Mouse (Mus musculus) WW6 (cell line): ENCODE measurements at regions not wholly inside any gene's neighbourhood (a gene's known extent, or its start where the extent isn't known, plus 50 kb on each side); places are given as distances from the start of the nearest gene placed in this dataset.
A peak's percentile ranks its signal among the peaks of the same experiment; 100 is the strongest.

Experiments used
- DNase-seq: peaks from one replicate; pipeline ENCODE4 v3.0.0-alpha.2; 2013; ENCODE audit warnings: low read depth, low spot score

- no peak for DNase-seq
Observed at GRCm38 (mm10) chr14:76681581-76682377, 125.1 kb upstream of the Serp2 start.

- DNase-seq: no peak
Observed at GRCm38 (mm10) chr14:76678512-76679134, 121.9 kb upstream of the Serp2 start.

GRCm38 (mm10) chr14:76674949-76675348 is 118.3 kb upstream of the Serp2 start:
- no peak for DNase-seq

- DNase-seq: no peak
Observed at GRCm38 (mm10) chr14:76673671-76674331, 117.1 kb upstream of the Serp2 start.

- no peak for DNase-seq
Observed at GRCm38 (mm10) chr14:76672899-76673298, 116.2 kb upstream of the Serp2 start.

GRCm38 (mm10) chr14:76672442-76672841 is 115.8 kb upstream of the Serp2 start:
- DNase-seq: no peak

- no peak for DNase-seq
Observed at GRCm38 (mm10) chr14:76671023-76671422, 114.3 kb upstream of the Serp2 start.

GRCm38 (mm10) chr14:76665754-76666371 is 109.2 kb upstream of the Serp2 start:
- no peak for DNase-seq

- DNase-seq: no peak
Observed at GRCm38 (mm10) chr14:76664586-76665508, 108.2 kb upstream of the Serp2 start.

- no peak for DNase-seq
Observed at GRCm38 (mm10) chr14:76663816-76664215, 107.1 kb upstream of the Serp2 start.

- DNase-seq: no peak
Observed at GRCm38 (mm10) chr14:76662871-76663270, 106.2 kb upstream of the Serp2 start.

- DNase-seq: no peak
Observed at GRCm38 (mm10) chr14:76660906-76661305, 104.2 kb upstream of the Serp2 start.

GRCm38 (mm10) chr14:76658952-76659502 is 102.3 kb upstream of the Serp2 start:
- no peak for DNase-seq

- DNase-seq: peak; percentile 36
Observed at GRCm38 (mm10) chr14:76657784-76658610, 101.3 kb upstream of the Serp2 start.

GRCm38 (mm10) chr14:76657375-76657774 is 100.7 kb upstream of the Serp2 start:
- no peak for DNase-seq

- DNase-seq: no peak
Observed at GRCm38 (mm10) chr14:76652356-76653126, 95.9 kb upstream of the Serp2 start.

GRCm38 (mm10) chr14:76651096-76651495 is 94.4 kb upstream of the Serp2 start:
- no peak for DNase-seq

GRCm38 (mm10) chr14:76649927-76650326 is 93.2 kb upstream of the Serp2 start:
- no peak for DNase-seq

GRCm38 (mm10) chr14:76644716-76645115 is 88.0 kb upstream of the Serp2 start:
- DNase-seq: no peak
